Mouse (Mus musculus) stomach, embryonic 16.5 days (tissue): Measurements from ENCODE around the gene Pbrm1. TPM values are rescaled to one million over a fixed set of nuclear protein-coding genes. Genes with fewer than 3 reads are reported as not detected.

Source experiments
- ATAC-seq: fragments of 200-750 bp; cut with Nextera tagmentation; 2 replicates; pipeline ENCODE4 v1.8.0; 2017; ENCODE audit warnings: moderate number of reproducible peaks, moderate TSS enrichment; ENCODE audit not compliant: insufficient read depth, low FRiP score
- H3K27ac ChIP-seq: fragments of 300-500 bp; sonication (generic); 2 replicates; pipeline ENCODE4 v1.5.1; 2014; ENCODE audit warnings: low read length
- H3K27me3 ChIP-seq: fragments of 300-500 bp; sonication (generic); 2 replicates; pipeline ENCODE4 v1.6.1; 2014; ENCODE audit warnings: low read length, control low read depth, mixed read lengths; ENCODE audit not compliant: control insufficient read depth, insufficient read depth
- H3K36me3 ChIP-seq: fragments of 300-500 bp; sonication (generic); 2 replicates; pipeline ENCODE4 v1.6.1; 2014; ENCODE audit warnings: low read length; ENCODE audit not compliant: control insufficient read depth, insufficient read depth
- H3K4me1 ChIP-seq: fragments of 300-500 bp; sonication (generic); 2 replicates; pipeline ENCODE4 v1.6.1; 2014; ENCODE audit warnings: low read length, control low read depth, mixed read lengths; ENCODE audit not compliant: control insufficient read depth, insufficient read depth
- H3K4me2 ChIP-seq: fragments of 300-500 bp; sonication (generic); 2 replicates; pipeline ENCODE4 v1.6.1; 2014; ENCODE audit warnings: low read depth, low read length, mixed read lengths
- H3K4me3 ChIP-seq: fragments of 300-500 bp; sonication (generic); replicated peaks from 2 replicates; pipeline ENCODE4 v1.5.1; 2014; ENCODE audit warnings: mild to moderate bottlenecking, low read length
- H3K9ac ChIP-seq: fragments of 300-500 bp; sonication (generic); 2 replicates; pipeline ENCODE4 v1.6.1; 2014; ENCODE audit warnings: low read length
- H3K9me3 ChIP-seq: fragments of 300-500 bp; sonication (generic); replicated peaks from 2 replicates; pipeline ENCODE4 v1.6.1; 2016; ENCODE audit warnings: low read length, control low read depth; ENCODE audit not compliant: control insufficient read depth
- WGBS: fragments of 180-500 bp; shearing (Covaris S2); extraction: QIAGEN DNeasy Blood & Tissue Kit; methylation state at CpG from one replicate; pipeline ENCODE4 v1.1.7; 2014; 5-methylcytosine and 5-hydroxymethylcytosine counted together
- polyA plus RNA-seq: library from polyadenylated mRNA; unstranded; fragments of >200 nt; fragmentation: Nextera tagmentation; extraction: Ambion mirVana; gene quantifications from 2 replicates; pipeline ENCODE4 v1.2.1, GENCODE M21; 2015

Gene Pbrm1
- polyA plus RNA-seq, 1 experiment from 2014 or later: 99.2 TPM

GRCm38 (mm10) chr14:31135495-31136410 is 116.8 kb downstream of the Pbrm1 start:
- H3K9ac ChIP-seq: no peak overlapping the region
- peaks cover 28% of the 10 kb centered on the region for H3K36me3 ChIP-seq
- H3K4me1 ChIP-seq: peaks cover 30% of the 10 kb centered on the region
- H3K27me3 ChIP-seq: no peaks in the 10 kb centered on the region
- no peak overlapping the region for H3K4me2 ChIP-seq
- no peak for ATAC-seq
- WGBS: 92% methylated on average over 34 of the region's 34 CpGs
- no peaks in the 10 kb centered on the region for H3K9me3 ChIP-seq
- H3K27ac ChIP-seq: no peak overlapping the region
- no peak overlapping the region for H3K4me3 ChIP-seq

- Histone ChIP-seq H3K27ac (no peak overlapping the region; the same call in 1 of the 2 replicates), H3K4me1 (peaks cover 30% of the 10 kb centered on the region), H3K9ac (no peak overlapping the region), H3K9me3 (no peaks in the 10 kb centered on the region), H3K4me2 (no peak overlapping the region), H3K36me3 (peaks cover 30% of the 10 kb centered on the region), H3K27me3 (no peaks in the 10 kb centered on the region), H3K4me3 (no peak overlapping the region)
- 89% methylated on average over 26 of the region's 26 CpGs for WGBS
- no peak for ATAC-seq
Observed at GRCm38 (mm10) chr14:31136411-31137280, 117.7 kb downstream of the Pbrm1 start.

- Histone ChIP-seq H3K4me2 (no peak overlapping the region), H3K27me3 (no peaks in the 10 kb centered on the region), H3K9me3 (no peaks in the 10 kb centered on the region), H3K36me3 (peaks cover 36% of the 10 kb centered on the region), H3K9ac (no peak overlapping the region), H3K4me3 (no peak overlapping the region), H3K27ac (no peak overlapping the region), H3K4me1 (peaks cover 26% of the 10 kb centered on the region)
- WGBS: 77% methylated on average over 10 of the region's 10 CpGs
- ATAC-seq: no peak
Observed at GRCm38 (mm10) chr14:31137281-31137595, 118.3 kb downstream of the Pbrm1 start.

- Histone ChIP-seq H3K4me1 (peaks cover 20% of the 10 kb centered on the region), H3K4me2 (no peak overlapping the region), H3K9me3 (no peaks in the 10 kb centered on the region), H3K9ac (no peak overlapping the region), H3K27ac (peak overlapping the region; percentile 23; the same call in 1 of the 2 replicates), H3K36me3 (peaks cover 37% of the 10 kb centered on the region), H3K4me3 (no peak overlapping the region), H3K27me3 (no peaks in the 10 kb centered on the region)
- WGBS: 82% methylated on average over 11 of the region's 11 CpGs
- ATAC-seq: no peak
Observed at GRCm38 (mm10) chr14:31137791-31138190, 118.9 kb downstream of the Pbrm1 start.

DNA sequence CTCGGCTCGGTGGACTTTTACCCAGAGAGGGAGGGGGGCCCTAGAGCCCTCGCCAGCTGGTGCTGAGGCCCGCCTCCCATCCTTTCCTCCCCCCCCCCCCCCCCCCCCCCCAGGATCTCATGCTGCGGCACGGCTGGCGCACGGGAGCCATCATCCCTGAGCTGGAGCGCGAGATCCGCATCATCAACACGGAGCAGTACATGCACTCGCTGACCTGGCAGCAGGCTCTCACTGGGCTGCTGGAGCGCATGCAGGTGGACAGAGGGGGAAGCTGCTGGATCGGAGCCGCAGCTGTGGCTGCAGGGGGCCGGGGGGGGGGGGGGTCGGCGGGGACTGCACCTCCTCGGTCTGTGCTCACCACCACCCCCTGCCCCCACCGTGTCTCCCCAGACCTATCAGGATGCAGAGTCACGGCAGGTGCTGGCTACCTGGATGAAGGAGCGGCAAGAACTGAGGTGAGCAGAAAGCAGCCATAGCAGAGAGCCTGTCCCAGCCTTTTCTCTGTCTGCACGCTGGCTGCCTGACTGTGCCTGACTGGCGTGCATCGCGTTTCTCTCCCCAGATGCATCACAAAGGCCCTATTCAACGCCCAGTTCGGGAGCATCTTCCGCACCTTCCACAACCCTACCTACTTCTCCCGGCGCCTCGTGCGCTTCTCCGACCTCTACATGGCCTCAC is 119.4 kb downstream of the Pbrm1 start:
- H3K27ac ChIP-seq: no peak overlapping the region

DNA sequence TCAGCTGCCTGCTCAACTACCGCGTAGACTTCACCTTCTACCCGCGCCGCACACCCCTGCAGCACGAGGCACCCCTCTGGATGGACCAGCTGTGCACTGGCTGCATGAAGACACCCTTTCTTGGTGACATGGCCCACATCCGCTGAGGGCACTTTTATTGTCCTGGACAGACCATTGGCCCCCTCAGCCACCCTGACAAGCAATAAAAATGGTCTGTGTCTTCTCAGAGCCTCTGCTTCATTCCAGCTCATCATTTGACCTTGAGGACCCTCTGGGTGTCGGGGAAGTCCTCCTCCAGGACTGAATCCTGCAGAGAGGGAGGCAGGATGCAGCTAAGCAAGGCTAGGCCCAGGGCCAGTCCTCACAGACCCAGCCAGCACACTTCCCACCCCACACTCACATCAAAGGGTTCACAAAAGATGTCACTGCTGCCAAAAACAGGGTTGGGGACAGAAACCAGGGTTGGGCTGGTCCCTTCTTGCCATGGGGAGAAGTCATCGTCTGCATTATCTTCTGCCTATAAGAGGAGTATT is 120.0 kb downstream of the Pbrm1 start:
- H3K4me1 ChIP-seq: peaks cover 8% of the 10 kb centered on the region
- no peak overlapping the region for H3K27ac ChIP-seq
- no peak overlapping the region for H3K9ac ChIP-seq
- H3K9me3 ChIP-seq: no peaks in the 10 kb centered on the region
- no peak overlapping the region for H3K4me3 ChIP-seq
- H3K4me2 ChIP-seq: no peak overlapping the region
- no peak for ATAC-seq
- WGBS: 91% methylated on average over 9 of the region's 9 CpGs
- H3K27me3 ChIP-seq: no peaks in the 10 kb centered on the region
- H3K36me3 ChIP-seq: peaks cover 37% of the 10 kb centered on the region

More for the DNA sequence above, 119.4 kb downstream of the Pbrm1 start:
- Histone ChIP-seq H3K9me3 (no peaks in the 10 kb centered on the region), H3K36me3 (peaks cover 37% of the 10 kb centered on the region), H3K27me3 (no peaks in the 10 kb centered on the region), H3K4me1 (peaks cover 14% of the 10 kb centered on the region), H3K4me2 (no peak overlapping the region), H3K4me3 (no peak overlapping the region), H3K9ac (no peak overlapping the region)
- 80% methylated on average over 32 of the region's 35 CpGs for WGBS
- no peak for ATAC-seq

- 89% methylated on average over 12 of the region's 12 CpGs for WGBS
- H3K27ac ChIP-seq: no peak overlapping the region
- H3K9ac ChIP-seq: no peak overlapping the region
- no peak overlapping the region for H3K4me3 ChIP-seq
- peaks cover 36% of the 10 kb centered on the region for H3K36me3 ChIP-seq
- no peaks in the 10 kb centered on the region for H3K9me3 ChIP-seq
- no peaks in the 10 kb centered on the region for H3K27me3 ChIP-seq
- H3K4me1 ChIP-seq: 0 out of 2 replicates have a peak, but pooled peaks cover 1% of the 10 kb centered on the region
- no peak for ATAC-seq
- H3K4me2 ChIP-seq: no peak overlapping the region
Observed at GRCm38 (mm10) chr14:31139666-31140065, 120.7 kb downstream of the Pbrm1 start.

DNA sequence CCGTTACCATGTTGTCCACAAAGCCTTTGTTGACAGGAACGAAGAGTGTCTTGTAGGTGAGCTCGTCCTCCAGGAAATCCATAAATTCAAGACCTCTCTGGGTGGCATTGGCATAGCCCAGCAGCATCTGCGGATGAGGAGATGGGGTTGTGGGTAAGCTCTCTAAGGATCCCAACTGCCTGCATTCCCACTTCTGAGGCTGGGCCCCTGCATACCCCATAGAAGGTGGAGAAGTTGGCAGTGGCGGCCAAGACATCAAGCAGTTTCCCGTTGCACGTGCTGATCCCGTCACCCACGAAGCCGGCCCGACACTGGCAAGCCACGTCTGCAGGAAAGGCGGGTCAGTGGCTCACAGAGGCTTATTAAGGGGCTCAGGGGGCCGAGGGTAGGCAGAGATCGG is 121.2 kb downstream of the Pbrm1 start:
- H3K36me3 ChIP-seq: peaks cover 34% of the 10 kb centered on the region
- no peak for ATAC-seq

More for the DNA sequence above, 121.2 kb downstream of the Pbrm1 start:
- no peak overlapping the region for H3K4me3 ChIP-seq
- no peaks in the 10 kb centered on the region for H3K9me3 ChIP-seq
- no peak overlapping the region for H3K9ac ChIP-seq
- no peaks in the 10 kb centered on the region for H3K4me1 ChIP-seq
- no peak overlapping the region for H3K4me2 ChIP-seq
- WGBS: 91% methylated on average over 15 of the region's 15 CpGs
- H3K27ac ChIP-seq: no peak overlapping the region
- no peaks in the 10 kb centered on the region for H3K27me3 ChIP-seq
